Mouse (Mus musculus): Measurements from ENCODE around the gene Acsbg1.

DNA sequence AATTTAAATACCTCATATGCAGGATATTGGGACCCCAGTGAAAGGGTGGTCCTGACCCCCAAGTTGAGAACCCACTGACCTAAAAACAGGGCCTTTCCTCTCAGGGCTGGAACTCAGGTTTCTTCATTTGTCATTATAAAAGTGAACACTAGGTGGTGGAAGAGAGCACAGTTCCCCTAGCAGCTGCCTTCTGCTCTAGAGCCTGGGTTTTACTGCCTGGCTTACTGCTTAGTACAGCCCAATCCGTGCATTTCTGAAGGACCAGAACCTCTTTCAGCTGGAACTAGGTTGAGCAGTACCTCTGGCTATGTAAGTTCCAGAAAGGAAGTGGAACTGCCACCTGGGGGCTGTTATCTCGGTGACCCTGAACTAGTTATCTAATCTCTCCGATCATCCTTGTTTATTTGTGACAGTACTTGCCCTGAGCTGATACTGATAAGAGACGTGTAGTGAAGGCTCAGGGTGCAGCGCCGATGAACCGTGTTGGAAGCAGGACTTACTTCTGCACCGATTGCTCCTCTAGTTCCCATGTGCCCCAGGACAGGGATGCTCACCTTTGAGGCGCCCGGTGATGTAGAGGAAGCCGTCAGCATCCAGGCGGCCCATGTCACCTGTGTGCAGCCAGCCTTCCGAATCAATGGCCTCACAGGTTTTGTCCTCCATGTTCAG lies 47.4 kb downstream of the Acsbg1 start:
- TF ChIP-seq CHD2 (IDR thresholded peaks at IDR 0.05; ENCODE audit: low read depth, low read length) (no peak), MAFK (IDR thresholded peaks at IDR 0.05; ENCODE audit: insufficient read depth, low read depth, low read length) (no peak)

Data from ES-E14 (cell line).